ENCODE assay signal across 17 mouse cellular contexts in the genomic region with DNA sequence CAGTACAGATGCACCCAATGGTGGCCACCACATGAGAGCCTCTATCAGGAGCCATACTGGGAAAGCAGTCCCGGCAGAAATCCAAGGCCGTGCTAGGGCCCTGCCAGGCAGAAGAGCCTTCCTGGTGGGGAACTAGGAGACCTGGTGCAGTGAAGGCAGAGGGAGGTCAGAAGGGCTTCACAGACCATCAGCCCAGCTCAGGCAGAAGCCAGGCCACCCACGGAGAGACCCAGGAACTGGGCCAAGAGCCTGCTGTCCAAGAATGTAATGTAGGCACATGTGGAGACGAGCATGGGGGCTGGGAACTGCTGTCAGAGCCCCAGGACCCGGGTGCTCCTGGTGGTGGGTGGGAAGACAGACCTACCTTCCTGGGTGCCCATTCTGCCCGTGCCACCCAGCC. TPM values are rescaled to one million over a fixed set of nuclear protein-coding genes. Genes with fewer than 3 reads are reported as not detected.
DNase-seq lines count a peak whose midpoint lies in the region; ATAC-seq and TF ChIP-seq lines count a peak whose summit lies in the region.
"Had no signal": no experiment of that assay in that cellular context is flagged by ENCODE, and none has a peak within 500 bp of the region (broad histone marks: within the 10 kb centered on the region; RNA-seq: fewer than 3 reads in every experiment).

No protein-coding gene starts in this region.

- no peaks in the 10 kb centered on the region for H3K36me3 ChIP-seq in lung, embryonic 16.5 days (ENCODE audit: control insufficient read depth, insufficient read depth, low read length)
- no peaks in the 10 kb centered on the region for H3K36me3 ChIP-seq in small intestine, adult 2 months (ENCODE audit: control insufficient read depth, insufficient read depth, low read length)
- H3K36me3 ChIP-seq: embryonic facial prominence, embryonic 12.5 days; G1E; midbrain, embryonic 12.5 days; neural tube, embryonic 13.5 days had no signal

- WGBS in lung, embryonic 16.5 days = 51% methylated on average over 6 of the region's 6 CpGs
- WGBS in lung, adult 2 months = 53% methylated on average over 6 of the region's 6 CpGs
- 77% methylated on average over 6 of the region's 6 CpGs for WGBS in small intestine, adult 2 months

- no peak overlapping the region for H3K9ac ChIP-seq in lung, embryonic 16.5 days (ENCODE audit: low read length)
- H3K9ac ChIP-seq: embryonic facial prominence, embryonic 12.5 days; forebrain, postnatal 0 days; hindbrain, embryonic 14.5 days; midbrain, embryonic 12.5 days; neural tube, embryonic 13.5 days had no signal

- H3K27ac ChIP-seq in lung, embryonic 16.5 days (ENCODE audit: low read length) = no peak overlapping the region
- H3K27ac ChIP-seq in small intestine, adult 2 months (ENCODE audit: insufficient read depth, low read depth, low read length) = peak overlapping the region; percentile 16
- H3K27ac ChIP-seq: embryonic facial prominence, embryonic 12.5 days; hindbrain, embryonic 14.5 days; midbrain, embryonic 12.5 days; neural tube, embryonic 13.5 days had no signal

- 0 out of 2 replicates have a peak, but pooled peaks have one; percentile 13 for ATAC-seq in lung, embryonic 16.5 days (ENCODE audit: low read depth)
- ATAC-seq in granulocyte monocyte progenitor cell, adult 5-6 weeks (replicated peaks; ENCODE audit: poor library complexity, severe bottlenecking) = no peak
- no peak for ATAC-seq in frontal cortex, adult (ENCODE audit: low TSS enrichment)
- ATAC-seq: forebrain, postnatal 0 days had no signal

- TF ChIP-seq POLR2A in lung, adult 2 months (IDR thresholded peaks at IDR 0.05; ENCODE audit: borderline replicate concordance, extremely low read depth, low read depth, low read length) = no peak
- no peak for TF ChIP-seq POLR2A in small intestine, adult 2 months (IDR thresholded peaks at IDR 0.05; ENCODE audit: low read depth, low read length)

- intact Hi-C loops in heart, postnatal 10 days (cut with DNase I) = no loop called here

- DNase-seq in adrenal gland, postnatal 10 days = peak; percentile 55
- no peak for DNase-seq in adrenal gland, adult 2 months
- DNase-seq in lung, adult 2 months = no peak
- peak; percentile 74 to 79 for DNase-seq in heart, postnatal 10 days
- DNase-seq: adrenal gland, postnatal 25 days; cerebellum, adult 8-10 months; forebrain, postnatal 0 days had no signal

- no peaks in the 10 kb centered on the region for H3K27me3 ChIP-seq in lung, embryonic 16.5 days (ENCODE audit: control insufficient read depth, insufficient read depth, low read depth, low read length)
- no peaks in the 10 kb centered on the region for H3K27me3 ChIP-seq in small intestine, adult 2 months (ENCODE audit: control insufficient read depth, insufficient read depth, low read length)

- no peak overlapping the region for H3K4me2 ChIP-seq in lung, embryonic 16.5 days (ENCODE audit: low read depth, low read length)
- H3K4me2 ChIP-seq: embryonic facial prominence, embryonic 12.5 days; hindbrain, embryonic 14.5 days; midbrain, embryonic 12.5 days; neural tube, embryonic 13.5 days had no signal

- no peaks in the 10 kb centered on the region for H3K9me3 ChIP-seq in lung, embryonic 16.5 days (ENCODE audit: control insufficient read depth, low read length)
- H3K9me3 ChIP-seq: embryonic facial prominence, embryonic 12.5 days; G1E; midbrain, embryonic 12.5 days; neural tube, embryonic 13.5 days had no signal

- H3K4me1 ChIP-seq in lung, embryonic 16.5 days (replicated peaks; ENCODE audit: control insufficient read depth, insufficient read depth, low read length) = peaks cover 24% of the 10 kb centered on the region
- peaks cover 19% of the 10 kb centered on the region for H3K4me1 ChIP-seq in lung, adult 2 months (ENCODE audit: control insufficient read depth, insufficient read depth, low read length)
- H3K4me1 ChIP-seq in small intestine, adult 2 months (ENCODE audit: control insufficient read depth, insufficient read depth, insufficient read length, low read length) = peaks cover 25% of the 10 kb centered on the region

- H3K4me3 ChIP-seq in lung, embryonic 16.5 days (ENCODE audit: low read length) = no peak overlapping the region
- H3K4me3 ChIP-seq in lung, adult 2 months (replicated peaks; ENCODE audit: extremely low read depth, low read depth, low read length) = no peak overlapping the region
- H3K4me3 ChIP-seq in small intestine, adult 2 months (ENCODE audit: low read depth, low read length) = no peak overlapping the region
- H3K4me3 ChIP-seq: embryonic facial prominence, embryonic 12.5 days; midbrain, embryonic 12.5 days; neural tube, embryonic 13.5 days had no signal

- no peak for TF ChIP-seq CTCF in lung, adult 2 months (IDR thresholded peaks at IDR 0.05; ENCODE audit: insufficient read depth, low read length)
- TF ChIP-seq CTCF in small intestine, adult 2 months (IDR thresholded peaks at IDR 0.05; ENCODE audit: extremely low read depth, insufficient read length, insufficient replicate concordance, low read depth, low read length) = no peak

RNA-seq across cellular contexts. Expression of a gene that starts 0.9 kb away (rescaled TPM):
- 10 to 100 TPM; 15.4 to 17.4 TPM for total RNA-seq in adrenal gland, postnatal 10 days (2021)
- 10 to 100 TPM; 17.0 to 21.0 TPM for total RNA-seq in adrenal gland, adult 2 months (2021)
- polyA plus RNA-seq in adrenal gland, adult 2 months (2012; rRNA removed) = 41.3 and 51.7 TPM in 2 replicates
- 10.8 and 13.0 TPM in 2 replicates for polyA plus RNA-seq in lung, embryonic 16.5 days (2015; fragmentation: Nextera tagmentation; extraction: Ambion mirVana)
- polyA plus RNA-seq in lung, adult 2 months (2012; rRNA removed) = 122 and 130 TPM in 2 replicates
- total RNA-seq in heart, postnatal 10 days (2021) = 10 to 100 TPM; 45.0 to 47.4 TPM
- polyA plus RNA-seq in small intestine, adult 2 months (2012; rRNA removed) = 33.8 and 34.5 TPM in 2 replicates
- total RNA-seq in granulocyte monocyte progenitor cell, adult 5-6 weeks (2014; fragmentation: Nextera tagmentation) = not detected in 2 replicates
- total RNA-seq in granulocyte monocyte progenitor cell, adult 5-6 weeks (2017) = not detected in 2 replicates
- total RNA-seq: G1E had no signal
- polyA plus RNA-seq: G1E had no signal

RNA-seq across cellular contexts. Expression of a gene that starts 29.8 kb away (rescaled TPM):
- total RNA-seq in adrenal gland, postnatal 10 days (2021) = under 1 TPM; 0.42 to 0.79 TPM
- under 1 TPM; 0.45 to 0.66 TPM for total RNA-seq in adrenal gland, adult 2 months (2021)
- 1.2 and 1.6 TPM in 2 replicates for polyA plus RNA-seq in adrenal gland, adult 2 months (2012; rRNA removed)
- polyA plus RNA-seq in lung, embryonic 16.5 days (2015; fragmentation: Nextera tagmentation; extraction: Ambion mirVana) = 0.10 and 0.13 TPM in 2 replicates
- 0.17 and 0.51 TPM in 2 replicates for polyA plus RNA-seq in lung, adult 2 months (2012; rRNA removed)
- under 1 TPM in 1 of 2 experiments, not detected in 1; 0.10 TPM for total RNA-seq in heart, postnatal 10 days (2021)
- polyA plus RNA-seq in small intestine, adult 2 months (2012; rRNA removed) = 0.38 and 0.82 TPM in 2 replicates
- not detected in 2 replicates for total RNA-seq in granulocyte monocyte progenitor cell, adult 5-6 weeks (2014; fragmentation: Nextera tagmentation)
- total RNA-seq in granulocyte monocyte progenitor cell, adult 5-6 weeks (2017) = not detected in 2 replicates
- polyA plus RNA-seq: G1E; liver, adult 2 months; midbrain, embryonic 12.5 days; neural tube, embryonic 13.5 days had no signal

RNA-seq across cellular contexts. Expression of a gene that starts 34.5 kb away (rescaled TPM):
- total RNA-seq in adrenal gland, postnatal 10 days (2021) = under 1 TPM; 0.12 to 0.39 TPM
- total RNA-seq in adrenal gland, adult 2 months (2021) = under 1 TPM; 0.24 to 0.46 TPM
- not detected in 2 replicates for polyA plus RNA-seq in adrenal gland, adult 2 months (2012; rRNA removed)
- 3.5 and 4.0 TPM in 2 replicates for polyA plus RNA-seq in lung, embryonic 16.5 days (2015; fragmentation: Nextera tagmentation; extraction: Ambion mirVana)
- 5.4 and 7.2 TPM in 2 replicates for polyA plus RNA-seq in lung, adult 2 months (2012; rRNA removed)
- not detected for total RNA-seq in heart, postnatal 10 days (2021)
- 3.0 and 4.8 TPM in 2 replicates for polyA plus RNA-seq in small intestine, adult 2 months (2012; rRNA removed)
- not detected in 2 replicates for total RNA-seq in granulocyte monocyte progenitor cell, adult 5-6 weeks (2014; fragmentation: Nextera tagmentation)
- total RNA-seq in granulocyte monocyte progenitor cell, adult 5-6 weeks (2017) = not detected in 2 replicates
- total RNA-seq: forebrain, postnatal 0 days; G1E; liver, adult 2 months had no signal
- polyA plus RNA-seq: G1E; liver, adult 2 months had no signal

RNA-seq across cellular contexts. Expression of a gene that starts 52.7 kb away (rescaled TPM):
- total RNA-seq in adrenal gland, postnatal 10 days (2021) = not detected
- not detected for total RNA-seq in adrenal gland, adult 2 months (2021)
- polyA plus RNA-seq in adrenal gland, adult 2 months (2012; rRNA removed) = not detected in 2 replicates
- not detected in 2 replicates for polyA plus RNA-seq in lung, embryonic 16.5 days (2015; fragmentation: Nextera tagmentation; extraction: Ambion mirVana)
- not detected in 2 replicates for polyA plus RNA-seq in lung, adult 2 months (2012; rRNA removed)
- total RNA-seq in heart, postnatal 10 days (2021) = not detected
- 0.27 and 0.96 TPM in 2 replicates for polyA plus RNA-seq in small intestine, adult 2 months (2012; rRNA removed)
- not detected in 2 replicates for total RNA-seq in granulocyte monocyte progenitor cell, adult 5-6 weeks (2014; fragmentation: Nextera tagmentation)
- total RNA-seq in granulocyte monocyte progenitor cell, adult 5-6 weeks (2017) = not detected in 2 replicates
- total RNA-seq: adrenal gland, postnatal 25 days; forebrain, postnatal 0 days; G1E; liver, adult 2 months had no signal
- polyA plus RNA-seq: G1E; hindbrain, embryonic 14.5 days; liver, adult 2 months; neural tube, embryonic 13.5 days had no signal

Comparison
In these comparisons a context has a peak if more than half of its experiments do, and no peak if none do; other contexts are left out.
1. DNase-seq: peak in adrenal gland, postnatal 10 days (single experiment) and heart, postnatal 10 days (2 of 2); none in adrenal gland, adult 2 months (single experiment) and lung, adult 2 months (single experiment).
2. RNA of a gene that starts 0.9 kb away (total RNA-seq): 45.0 to 47.4 TPM in heart, postnatal 10 days, 17.0 to 21.0 TPM in adrenal gland, adult 2 months and 15.4 to 17.4 TPM in adrenal gland, postnatal 10 days; not detected in granulocyte monocyte progenitor cell, adult 5-6 weeks; every median in the first group is over 10 times any median in the second.